Mouse (Mus musculus) hindbrain, postnatal 0 days (tissue): ENCODE results near the gene Chit1. TPM values are rescaled to one million over a fixed set of nuclear protein-coding genes. Genes with fewer than 3 reads are reported as not detected.

ENCODE experiments used
- ATAC-seq: fragments of 200-750 bp; cut with Nextera tagmentation; 2 replicates; pipeline ENCODE4 v1.8.0; 2017; ENCODE audit warnings: mild to moderate bottlenecking, moderate TSS enrichment, moderate library complexity
- DNase-seq: peaks from one replicate; pipeline ENCODE4 v3.0.0-alpha.2; 2015; ENCODE audit warnings: low spot score
- H3K27ac ChIP-seq: fragments of 300-500 bp; sonication (generic); 2 replicates; pipeline ENCODE4 v1.5.1; 2014; ENCODE audit warnings: mild to moderate bottlenecking
- H3K27me3 ChIP-seq: fragments of 300-500 bp; sonication (generic); 2 replicates; pipeline ENCODE4 v1.6.1; 2014; ENCODE audit warnings: low read length, mixed read lengths; ENCODE audit not compliant: insufficient read depth
- H3K36me3 ChIP-seq: fragments of 300-500 bp; sonication (generic); 2 replicates; pipeline ENCODE4 v1.6.1; 2014; ENCODE audit warnings: low read length, mixed read lengths; ENCODE audit not compliant: insufficient read depth
- H3K4me1 ChIP-seq: fragments of 300-500 bp; sonication (generic); 2 replicates; pipeline ENCODE4 v1.6.1; 2014; ENCODE audit warnings: antibody characterized with exemption, low read length, mixed read lengths; ENCODE audit not compliant: insufficient read depth
- H3K4me2 ChIP-seq: fragments of 300-500 bp; sonication (generic); 2 replicates; pipeline ENCODE4 v1.6.1; 2014; ENCODE audit warnings: low read depth, mild to moderate bottlenecking, low read length, moderate library complexity, mixed read lengths
- H3K4me3 ChIP-seq: fragments of 300-500 bp; sonication (generic); 2 replicates; pipeline ENCODE4 v1.5.1; 2014; ENCODE audit warnings: low read length
- H3K9ac ChIP-seq: fragments of 300-500 bp; sonication (generic); replicated peaks from 2 replicates; pipeline ENCODE4 v1.6.1; 2014; ENCODE audit warnings: mild to moderate bottlenecking, low read length, moderate library complexity, mixed read lengths
- H3K9me3 ChIP-seq: fragments of 300-500 bp; sonication (generic); 2 replicates; pipeline ENCODE4 v1.6.1; 2016; ENCODE audit warnings: low read length, mixed read lengths
- CTCF ChIP-seq: IDR thresholded peaks from 2 replicates; pipeline ENCODE4 v1.5.1; 2016; ENCODE audit warnings: antibody characterized with exemption, control low read depth, low read depth
- WGBS: fragments of 180-500 bp; shearing (Covaris S2); extraction: QIAGEN DNeasy Blood & Tissue Kit; methylation state at CpG from one replicate; pipeline ENCODE4 v1.1.7; 2014; 5-methylcytosine and 5-hydroxymethylcytosine counted together
- polyA plus RNA-seq: library from polyadenylated mRNA; unstranded; fragments of >200 nt; fragmentation: Nextera tagmentation; extraction: Ambion mirVana; gene quantifications from 2 replicates; pipeline ENCODE4 v1.2.1, GENCODE M21; 2015
- total RNA-seq: library from RNA; depleted of rRNA; stranded (reverse); fragments of >200 nt; gene quantifications from 2 replicates; pipeline ENCODE4 v1.2.3, GENCODE M21; 2014

Gene Chit1
- total and polyA plus RNA-seq, 2 experiments from 2014 or later: 0.46 TPM; not detected in 1

- no peak for DNase-seq
- Histone ChIP-seq H3K4me2 (no peak overlapping the region), H3K9ac (no peak overlapping the region), H3K9me3 (no peaks in the 10 kb centered on the region), H3K36me3 (no peaks in the 10 kb centered on the region), H3K27ac (no peak overlapping the region), H3K4me3 (no peak overlapping the region), H3K4me1 (no peaks in the 10 kb centered on the region), H3K27me3 (no peaks in the 10 kb centered on the region)
- no peak for ATAC-seq
- no peak for TF ChIP-seq CTCF
- WGBS: 84% methylated on average over 6 of the region's 6 CpGs
Measured at GRCm38 (mm10) chr1:134161399-134161798, 50.4 kb downstream of the Chit1 start.

GRCm38 (mm10) chr1:134162510-134163225 lies 51.6 kb downstream of the Chit1 start:
- no peak overlapping the region for H3K4me2 ChIP-seq
- ATAC-seq: no peak

GRCm38 (mm10) chr1:134163476-134163875 lies 52.4 kb downstream of the Chit1 start:
- WGBS: 87% methylated on average over 7 of the region's 7 CpGs
- Histone ChIP-seq H3K27ac (no peak overlapping the region), H3K9me3 (no peaks in the 10 kb centered on the region), H3K36me3 (no peaks in the 10 kb centered on the region), H3K4me1 (no peaks in the 10 kb centered on the region), H3K27me3 (no peaks in the 10 kb centered on the region), H3K4me2 (no peak overlapping the region), H3K4me3 (no peak overlapping the region), H3K9ac (no peak overlapping the region)
- ATAC-seq (no peak), DNase-seq (no peak)
- TF ChIP-seq CTCF: no peak

More at GRCm38 (mm10) chr1:134162510-134163225, 51.6 kb downstream of the Chit1 start:
- Histone ChIP-seq H3K36me3 (no peaks in the 10 kb centered on the region), H3K27ac (no peak overlapping the region), H3K27me3 (no peaks in the 10 kb centered on the region), H3K4me1 (no peaks in the 10 kb centered on the region), H3K4me3 (no peak overlapping the region), H3K9ac (no peak overlapping the region), H3K9me3 (no peaks in the 10 kb centered on the region)
- no peak for TF ChIP-seq CTCF
- DNase-seq: no peak
- WGBS: 85% methylated on average over 6 of the region's 6 CpGs

GRCm38 (mm10) chr1:134164454-134164853 lies 53.4 kb downstream of the Chit1 start:
- DNase-seq (no peak), ATAC-seq (no peak)
- no peak overlapping the region for H3K9ac ChIP-seq
- H3K4me2 ChIP-seq: no peak overlapping the region
- no peak overlapping the region for H3K4me3 ChIP-seq
- WGBS: 65% methylated on average over 4 of the region's 4 CpGs
- H3K27me3 ChIP-seq: no peaks in the 10 kb centered on the region
- H3K36me3 ChIP-seq: no peaks in the 10 kb centered on the region
- TF ChIP-seq CTCF: no peak
- H3K4me1 ChIP-seq: no peaks in the 10 kb centered on the region
- no peak overlapping the region for H3K27ac ChIP-seq
- no peaks in the 10 kb centered on the region for H3K9me3 ChIP-seq

GRCm38 (mm10) chr1:134166547-134166946 lies 55.5 kb downstream of the Chit1 start:
- DNase-seq (no peak), ATAC-seq (no peak)
- Histone ChIP-seq H3K4me1 (no peaks in the 10 kb centered on the region), H3K27ac (no peak overlapping the region), H3K4me3 (no peak overlapping the region), H3K4me2 (no peak overlapping the region), H3K9me3 (no peaks in the 10 kb centered on the region), H3K27me3 (no peaks in the 10 kb centered on the region), H3K36me3 (no peaks in the 10 kb centered on the region), H3K9ac (no peak overlapping the region)
- TF ChIP-seq CTCF: no peak
- WGBS: 91% methylated on average over 3 of the region's 3 CpGs

GRCm38 (mm10) chr1:134167416-134168305 lies 56.6 kb downstream of the Chit1 start:
- H3K36me3 ChIP-seq: no peaks in the 10 kb centered on the region
- H3K9ac ChIP-seq: no peak overlapping the region
- no peaks in the 10 kb centered on the region for H3K4me1 ChIP-seq
- WGBS: 54% methylated on average over 14 of the region's 14 CpGs
- no peak overlapping the region for H3K27ac ChIP-seq
- no peaks in the 10 kb centered on the region for H3K27me3 ChIP-seq
- ATAC-seq (no peak), DNase-seq (no peak)
- no peak for TF ChIP-seq CTCF
- no peaks in the 10 kb centered on the region for H3K9me3 ChIP-seq
- no peak overlapping the region for H3K4me2 ChIP-seq
- no peak overlapping the region for H3K4me3 ChIP-seq

- Histone ChIP-seq H3K27me3 (no peaks in the 10 kb centered on the region), H3K4me3 (no peak overlapping the region), H3K9ac (no peak overlapping the region), H3K36me3 (no peaks in the 10 kb centered on the region), H3K9me3 (no peaks in the 10 kb centered on the region), H3K4me2 (no peak overlapping the region), H3K27ac (no peak overlapping the region), H3K4me1 (no peaks in the 10 kb centered on the region)
- DNase-seq: no peak
- ATAC-seq: no peak
- 82% methylated on average over 3 of the region's 3 CpGs for WGBS
- TF ChIP-seq CTCF: no peak
Measured at GRCm38 (mm10) chr1:134168567-134168966, 57.5 kb downstream of the Chit1 start.
